Mouse (Mus musculus): Measurements from ENCODE around the gene Kmt2b. TPM values are rescaled to one million over a fixed set of nuclear protein-coding genes. Genes with fewer than 3 reads are reported as not detected.

The Kmt2b gene
- polyA plus RNA-seq, 1 experiment from 2014 or later: 9.6 TPM

Other genes starting within 250 kb of the Kmt2b start
- gene Lrfn3, start 226.0 kb downstream of the Kmt2b start, polyA plus RNA-seq (2016; fragmentation: Nextera tagmentation; extraction: Ambion mirVana): 5.5 and 7.8 TPM in 2 replicates
- gene Tyrobp, start 175.0 kb downstream of the Kmt2b start, polyA plus RNA-seq (2016; fragmentation: Nextera tagmentation; extraction: Ambion mirVana): 16.9 and 27.9 TPM in 2 replicates
- gene Hcst, start 168.9 kb downstream of the Kmt2b start, polyA plus RNA-seq (2016; fragmentation: Nextera tagmentation; extraction: Ambion mirVana): 0.55 and 0.57 TPM in 2 replicates
- gene Nfkbid, start 167.0 kb downstream of the Kmt2b start, polyA plus RNA-seq (2016; fragmentation: Nextera tagmentation; extraction: Ambion mirVana): 1.5 and 1.7 TPM in 2 replicates
- 69.7 and 184 TPM in 2 replicates for gene Aplp1, start 143.2 kb downstream of the Kmt2b start, polyA plus RNA-seq (2016; fragmentation: Nextera tagmentation; extraction: Ambion mirVana)
- 11.8 and 35.0 TPM in 2 replicates for gene Kirrel2, start 131.0 kb downstream of the Kmt2b start, polyA plus RNA-seq (2016; fragmentation: Nextera tagmentation; extraction: Ambion mirVana)
- 1.7 and 4.2 TPM in 2 replicates for gene Nphs1, start 130.4 kb downstream of the Kmt2b start, polyA plus RNA-seq (2016; fragmentation: Nextera tagmentation; extraction: Ambion mirVana)
- 0.40 TPM in 1 of 2 replicates, not detected in the other for gene Prodh2, start 95.1 kb downstream of the Kmt2b start, polyA plus RNA-seq (2016; fragmentation: Nextera tagmentation; extraction: Ambion mirVana)
- gene Arhgap33, start 53.7 kb downstream of the Kmt2b start, polyA plus RNA-seq (2016; fragmentation: Nextera tagmentation; extraction: Ambion mirVana): 40.1 and 79.4 TPM in 2 replicates
- gene Hspb6, start 36.5 kb downstream of the Kmt2b start, polyA plus RNA-seq (2016; fragmentation: Nextera tagmentation; extraction: Ambion mirVana): 4.1 and 5.3 TPM in 2 replicates
- gene Proser3, start 36.4 kb downstream of the Kmt2b start, polyA plus RNA-seq (2016; fragmentation: Nextera tagmentation; extraction: Ambion mirVana): 13.8 and 15.1 TPM in 2 replicates
- gene Lin37, start 28.9 kb downstream of the Kmt2b start, polyA plus RNA-seq (2016; fragmentation: Nextera tagmentation; extraction: Ambion mirVana): 47.6 and 50.2 TPM in 2 replicates
- 96.0 and 106 TPM in 2 replicates for gene U2af1l4, start 25.4 kb downstream of the Kmt2b start, polyA plus RNA-seq (2016; fragmentation: Nextera tagmentation; extraction: Ambion mirVana)
- gene Gm49396, start 25.4 kb downstream of the Kmt2b start, polyA plus RNA-seq (2016; fragmentation: Nextera tagmentation; extraction: Ambion mirVana): 16.4 and 16.9 TPM in 2 replicates
- 131 and 140 TPM in 2 replicates for gene Psenen, start 25.1 kb downstream of the Kmt2b start, polyA plus RNA-seq (2016; fragmentation: Nextera tagmentation; extraction: Ambion mirVana)
- gene Igflr1, start 23.3 kb downstream of the Kmt2b start, polyA plus RNA-seq (2016; fragmentation: Nextera tagmentation; extraction: Ambion mirVana): 6.2 and 6.7 TPM in 2 replicates
- 0.20 and 0.21 TPM in 2 replicates for gene Zbtb32, start 10.2 kb upstream of the Kmt2b start, polyA plus RNA-seq (2016; fragmentation: Nextera tagmentation; extraction: Ambion mirVana)
- 0.52 and 1.2 TPM in 2 replicates for gene Upk1a, start 24.1 kb upstream of the Kmt2b start, polyA plus RNA-seq (2016; fragmentation: Nextera tagmentation; extraction: Ambion mirVana)
- gene Cox6b1, start 37.4 kb upstream of the Kmt2b start, polyA plus RNA-seq (2016; fragmentation: Nextera tagmentation; extraction: Ambion mirVana): 810 and 924 TPM in 2 replicates
- gene Etv2, start 47.1 kb upstream of the Kmt2b start, polyA plus RNA-seq (2016; fragmentation: Nextera tagmentation; extraction: Ambion mirVana): 0.14 TPM in 1 of 2 replicates, not detected in the other
- gene Rbm42, start 61.6 kb upstream of the Kmt2b start, polyA plus RNA-seq (2016; fragmentation: Nextera tagmentation; extraction: Ambion mirVana): 145 and 175 TPM in 2 replicates
- gene Haus5, start 76.3 kb upstream of the Kmt2b start, polyA plus RNA-seq (2016; fragmentation: Nextera tagmentation; extraction: Ambion mirVana): 63.9 and 76.3 TPM in 2 replicates
- not detected in 2 replicates for gene Pmis2, start 82.9 kb upstream of the Kmt2b start, polyA plus RNA-seq (2016; fragmentation: Nextera tagmentation; extraction: Ambion mirVana)
- gene 2200002J24Rik, start 110.2 kb upstream of the Kmt2b start, polyA plus RNA-seq (2016; fragmentation: Nextera tagmentation; extraction: Ambion mirVana): not detected in 2 replicates
- 0.91 and 1.6 TPM in 2 replicates for gene Atp4a, start 123.5 kb upstream of the Kmt2b start, polyA plus RNA-seq (2016; fragmentation: Nextera tagmentation; extraction: Ambion mirVana)
- gene Tmem147, start 140.8 kb upstream of the Kmt2b start, polyA plus RNA-seq (2016; fragmentation: Nextera tagmentation; extraction: Ambion mirVana): 163 and 170 TPM in 2 replicates
- 0.26 and 0.69 TPM in 2 replicates for gene Gapdhs, start 155.0 kb upstream of the Kmt2b start, polyA plus RNA-seq (2016; fragmentation: Nextera tagmentation; extraction: Ambion mirVana)
- 0.72 and 0.93 TPM in 2 replicates for gene Sbsn, start 162.7 kb upstream of the Kmt2b start, polyA plus RNA-seq (2016; fragmentation: Nextera tagmentation; extraction: Ambion mirVana)
- 0.59 TPM in 1 of 2 replicates, not detected in the other for gene Dmkn, start 175.0 kb upstream of the Kmt2b start, polyA plus RNA-seq (2016; fragmentation: Nextera tagmentation; extraction: Ambion mirVana)
- not detected in 2 replicates for gene Krtdap, start 199.2 kb upstream of the Kmt2b start, polyA plus RNA-seq (2016; fragmentation: Nextera tagmentation; extraction: Ambion mirVana)
- gene Ffar2, start 235.0 kb upstream of the Kmt2b start, polyA plus RNA-seq (2016; fragmentation: Nextera tagmentation; extraction: Ambion mirVana): not detected in 2 replicates